Mouse (Mus musculus): ENCODE measurements at regions not wholly inside any gene's neighbourhood (a gene's known extent, or its start where the extent isn't known, plus 50 kb on each side); places are given as distances from the start of the nearest gene placed in this dataset.

- Histone ChIP-seq H3K9ac (ENCODE audit: low read length) (no peak overlapping the region), H3K4me1 (ENCODE audit: control insufficient read depth, insufficient read depth, low read length) (peaks cover 16% of the 10 kb centered on the region), H3K9me3 (replicated peaks; ENCODE audit: control insufficient read depth, low read length) (no peaks in the 10 kb centered on the region), H3K27ac (ENCODE audit: low read length) (no peak overlapping the region), H3K4me2 (ENCODE audit: low read depth, low read length) (no peak overlapping the region), H3K4me3 (replicated peaks; ENCODE audit: low read length) (no peak overlapping the region), H3K36me3 (ENCODE audit: control insufficient read depth, insufficient read depth, low read length) (no peaks in the 10 kb centered on the region), H3K27me3 (ENCODE audit: control insufficient read depth, insufficient read depth, low read length) (no peaks in the 10 kb centered on the region)
- ATAC-seq (ENCODE audit: insufficient read depth, low FRiP score): no peak
- 39% methylated on average over 9 of the region's 9 CpGs for WGBS
These were observed 300.4 kb downstream of the Ets1 start for GRCm38 (mm10) chr9:32936462-32936861.

- H3K36me3 ChIP-seq (ENCODE audit: control insufficient read depth, insufficient read depth, low read length): no peaks in the 10 kb centered on the region
- no peak overlapping the region for H3K4me2 ChIP-seq (ENCODE audit: low read depth, low read length)
- H3K9ac ChIP-seq (ENCODE audit: low read length): no peak overlapping the region
- H3K4me1 ChIP-seq (ENCODE audit: control insufficient read depth, insufficient read depth, low read length): peaks cover 13% of the 10 kb centered on the region
- no peaks in the 10 kb centered on the region for H3K9me3 ChIP-seq (replicated peaks; ENCODE audit: control insufficient read depth, low read length)
- no peak overlapping the region for H3K27ac ChIP-seq (ENCODE audit: low read length)
- H3K27me3 ChIP-seq (ENCODE audit: control insufficient read depth, insufficient read depth, low read length): no peaks in the 10 kb centered on the region
- 87% methylated on average over 7 of the region's 7 CpGs for WGBS
- ATAC-seq (ENCODE audit: insufficient read depth, low FRiP score): no peak
- H3K4me3 ChIP-seq (replicated peaks; ENCODE audit: low read length): no peak overlapping the region
These were observed 301.4 kb downstream of the Ets1 start for GRCm38 (mm10) chr9:32937391-32937790.

GRCm38 (mm10) chr9:32938857-32939256, 302.8 kb downstream of the Ets1 start:
- Histone ChIP-seq H3K27ac (ENCODE audit: low read length) (no peak overlapping the region), H3K4me1 (ENCODE audit: control insufficient read depth, insufficient read depth, low read length) (peaks cover 7% of the 10 kb centered on the region), H3K9me3 (replicated peaks; ENCODE audit: control insufficient read depth, low read length) (no peaks in the 10 kb centered on the region), H3K27me3 (ENCODE audit: control insufficient read depth, insufficient read depth, low read length) (no peaks in the 10 kb centered on the region), H3K9ac (ENCODE audit: low read length) (no peak overlapping the region), H3K4me2 (ENCODE audit: low read depth, low read length) (no peak overlapping the region), H3K36me3 (ENCODE audit: control insufficient read depth, insufficient read depth, low read length) (no peaks in the 10 kb centered on the region), H3K4me3 (replicated peaks; ENCODE audit: low read length) (no peak overlapping the region)
- ATAC-seq (ENCODE audit: insufficient read depth, low FRiP score): no peak
- 71% methylated on average over 6 of the region's 6 CpGs for WGBS

GRCm38 (mm10) chr9:32939626-32940025, 303.6 kb downstream of the Ets1 start:
- Histone ChIP-seq H3K4me2 (ENCODE audit: low read depth, low read length) (peak overlapping the region; percentile 60; the same call in 1 of the 2 replicates), H3K27ac (ENCODE audit: low read length) (no peak overlapping the region), H3K9ac (ENCODE audit: low read length) (no peak overlapping the region), H3K4me1 (ENCODE audit: control insufficient read depth, insufficient read depth, low read length) (peaks cover 3% of the 10 kb centered on the region), H3K9me3 (replicated peaks; ENCODE audit: control insufficient read depth, low read length) (no peaks in the 10 kb centered on the region), H3K4me3 (replicated peaks; ENCODE audit: low read length) (no peak overlapping the region), H3K27me3 (ENCODE audit: control insufficient read depth, insufficient read depth, low read length) (no peaks in the 10 kb centered on the region), H3K36me3 (ENCODE audit: control insufficient read depth, insufficient read depth, low read length) (no peaks in the 10 kb centered on the region)
- WGBS: 91% methylated on average over 3 of the region's 3 CpGs
- no peak for ATAC-seq (ENCODE audit: insufficient read depth, low FRiP score)

GRCm38 (mm10) chr9:32940111-32940813, 304.2 kb downstream of the Ets1 start:
- Histone ChIP-seq H3K36me3 (ENCODE audit: control insufficient read depth, insufficient read depth, low read length) (no peaks in the 10 kb centered on the region), H3K9ac (ENCODE audit: low read length) (peak overlapping the region; percentile 46), H3K9me3 (replicated peaks; ENCODE audit: control insufficient read depth, low read length) (no peaks in the 10 kb centered on the region), H3K4me2 (ENCODE audit: low read depth, low read length) (peak overlapping the region; percentile 60), H3K27ac (ENCODE audit: low read length) (peak overlapping the region; percentile 53; the same call in 1 of the 2 replicates), H3K27me3 (ENCODE audit: control insufficient read depth, insufficient read depth, low read length) (no peaks in the 10 kb centered on the region), H3K4me3 (replicated peaks; ENCODE audit: low read length) (peak overlapping the region; percentile 54), H3K4me1 (ENCODE audit: control insufficient read depth, insufficient read depth, low read length) (peaks cover 3% of the 10 kb centered on the region)
- WGBS: 20% methylated on average over 19 of the region's 19 CpGs
- peak; percentile 80 for ATAC-seq (ENCODE audit: insufficient read depth, low FRiP score)

GRCm38 (mm10) chr9:32940919-32941767, 305.1 kb downstream of the Ets1 start:
- Histone ChIP-seq H3K4me3 (replicated peaks; ENCODE audit: low read length) (peak overlapping the region; percentile 54), H3K36me3 (ENCODE audit: control insufficient read depth, insufficient read depth, low read length) (no peaks in the 10 kb centered on the region), H3K27ac (ENCODE audit: low read length) (no peak overlapping the region), H3K4me1 (ENCODE audit: control insufficient read depth, insufficient read depth, low read length) (peaks cover 3% of the 10 kb centered on the region), H3K9ac (ENCODE audit: low read length) (0 out of 2 replicates have a peak overlapping the region, but pooled peaks have one; percentile 5), H3K27me3 (ENCODE audit: control insufficient read depth, insufficient read depth, low read length) (no peaks in the 10 kb centered on the region), H3K9me3 (replicated peaks; ENCODE audit: control insufficient read depth, low read length) (no peaks in the 10 kb centered on the region), H3K4me2 (ENCODE audit: low read depth, low read length) (peak overlapping the region; percentile 60)
- 19% methylated on average over 12 of the region's 12 CpGs for WGBS
- ATAC-seq (ENCODE audit: insufficient read depth, low FRiP score): peak; percentile 39; the same call in 1 of the 2 replicates

- no peak for ATAC-seq (ENCODE audit: insufficient read depth, low FRiP score)
- no peak overlapping the region for H3K4me3 ChIP-seq (replicated peaks; ENCODE audit: low read length)
- no peaks in the 10 kb centered on the region for H3K36me3 ChIP-seq (ENCODE audit: control insufficient read depth, insufficient read depth, low read length)
- no peaks in the 10 kb centered on the region for H3K9me3 ChIP-seq (replicated peaks; ENCODE audit: control insufficient read depth, low read length)
- no peak overlapping the region for H3K9ac ChIP-seq (ENCODE audit: low read length)
- H3K4me2 ChIP-seq (ENCODE audit: low read depth, low read length): no peak overlapping the region
- no peak overlapping the region for H3K27ac ChIP-seq (ENCODE audit: low read length)
- peaks cover 3% of the 10 kb centered on the region; the same call in 1 of the 2 replicates for H3K4me1 ChIP-seq (ENCODE audit: control insufficient read depth, insufficient read depth, low read length)
- H3K27me3 ChIP-seq (ENCODE audit: control insufficient read depth, insufficient read depth, low read length): no peaks in the 10 kb centered on the region
These were observed 305.7 kb downstream of the Ets1 start for GRCm38 (mm10) chr9:32941768-32942030.

GRCm38 (mm10) chr9:32947221-32947620, 311.2 kb downstream of the Ets1 start:
- no peaks in the 10 kb centered on the region for H3K36me3 ChIP-seq (ENCODE audit: control insufficient read depth, insufficient read depth, low read length)
- no peak overlapping the region for H3K4me2 ChIP-seq (ENCODE audit: low read depth, low read length)
- H3K4me3 ChIP-seq (replicated peaks; ENCODE audit: low read length): no peak overlapping the region
- 82% methylated on average over 3 of the region's 3 CpGs for WGBS
- no peaks in the 10 kb centered on the region for H3K9me3 ChIP-seq (replicated peaks; ENCODE audit: control insufficient read depth, low read length)
- H3K27me3 ChIP-seq (ENCODE audit: control insufficient read depth, insufficient read depth, low read length): no peaks in the 10 kb centered on the region
- no peak overlapping the region for H3K9ac ChIP-seq (ENCODE audit: low read length)
- no peak for ATAC-seq (ENCODE audit: insufficient read depth, low FRiP score)
- no peak overlapping the region for H3K27ac ChIP-seq (ENCODE audit: low read length)
- H3K4me1 ChIP-seq (ENCODE audit: control insufficient read depth, insufficient read depth, low read length): no peaks in the 10 kb centered on the region

- no peaks in the 10 kb centered on the region for H3K4me1 ChIP-seq (ENCODE audit: control insufficient read depth, insufficient read depth, low read length)
These were observed 313.0 kb downstream of the Ets1 start for GRCm38 (mm10) chr9:32949036-32949435.

More at GRCm38 (mm10) chr9:32949036-32949435, 313.0 kb downstream of the Ets1 start:
- no peaks in the 10 kb centered on the region for H3K9me3 ChIP-seq (replicated peaks; ENCODE audit: control insufficient read depth, low read length)
- H3K9ac ChIP-seq (ENCODE audit: low read length): no peak overlapping the region
- H3K27me3 ChIP-seq (ENCODE audit: control insufficient read depth, insufficient read depth, low read length): no peaks in the 10 kb centered on the region
- H3K27ac ChIP-seq (ENCODE audit: low read length): no peak overlapping the region
- H3K36me3 ChIP-seq (ENCODE audit: control insufficient read depth, insufficient read depth, low read length): no peaks in the 10 kb centered on the region
- H3K4me3 ChIP-seq (replicated peaks; ENCODE audit: low read length): no peak overlapping the region
- H3K4me2 ChIP-seq (ENCODE audit: low read depth, low read length): no peak overlapping the region
- ATAC-seq (ENCODE audit: insufficient read depth, low FRiP score): no peak
- WGBS: 47% methylated on average over 3 of the region's 3 CpGs

All from stomach, embryonic 16.5 days (tissue).